Mouse (Mus musculus) megakaryocyte progenitor cell, adult 5-6 weeks (primary cell): Measurements from ENCODE around the gene Kcnab3. TPM values are rescaled to one million over a fixed set of nuclear protein-coding genes. Genes with fewer than 3 reads are reported as not detected.

Experiments
- ATAC-seq: replicated peaks from 2 replicates; pipeline ENCODE4 v1.8.0; 2016; ENCODE audit warnings: mild to moderate bottlenecking, moderate TSS enrichment, inconsistent platforms; ENCODE audit not compliant: poor library complexity
- total RNA-seq, 2 experiments: library from RNA; stranded (forward) in 1 of 2; stranded (reverse) in 1 of 2; fragments of 157-497, 149-512 nt in 1 of 2; fragments of 200-1000 nt in 1 of 2; gene quantifications; 2 replicates each; pipeline versions ENCODE4 v1.2.3 to v1.2.4; 2015 to 2017

The Kcnab3 gene
- total RNA-seq, 2 experiments from 2014 or later, result 0.07 TPM; not detected in 1

DNA sequence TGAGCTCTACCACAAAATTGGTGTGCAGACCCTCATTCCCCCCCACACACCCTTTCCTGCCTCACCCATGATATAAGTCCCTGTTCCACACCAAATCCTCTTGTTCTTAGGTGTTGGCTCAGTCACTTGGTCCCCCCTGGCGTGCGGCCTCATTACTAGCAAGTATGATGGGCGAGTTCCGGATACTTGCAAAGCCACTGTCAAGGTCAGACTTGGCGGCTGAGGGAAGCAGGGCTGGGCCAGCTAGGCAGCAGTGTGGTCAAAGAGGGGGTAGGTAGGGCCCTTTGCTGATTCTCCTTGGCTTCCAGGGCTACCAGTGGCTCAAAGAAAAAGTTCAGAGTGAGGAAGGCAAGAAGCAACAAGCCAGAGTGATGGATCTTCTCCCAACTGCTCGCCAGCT, 5.1 kb downstream of the Kcnab3 start:
- ATAC-seq, result no peak

GRCm38 (mm10) chr11:69331929-69332405, 5.9 kb downstream of the Kcnab3 start:
- ATAC-seq, result peak; percentile 60

DNA sequence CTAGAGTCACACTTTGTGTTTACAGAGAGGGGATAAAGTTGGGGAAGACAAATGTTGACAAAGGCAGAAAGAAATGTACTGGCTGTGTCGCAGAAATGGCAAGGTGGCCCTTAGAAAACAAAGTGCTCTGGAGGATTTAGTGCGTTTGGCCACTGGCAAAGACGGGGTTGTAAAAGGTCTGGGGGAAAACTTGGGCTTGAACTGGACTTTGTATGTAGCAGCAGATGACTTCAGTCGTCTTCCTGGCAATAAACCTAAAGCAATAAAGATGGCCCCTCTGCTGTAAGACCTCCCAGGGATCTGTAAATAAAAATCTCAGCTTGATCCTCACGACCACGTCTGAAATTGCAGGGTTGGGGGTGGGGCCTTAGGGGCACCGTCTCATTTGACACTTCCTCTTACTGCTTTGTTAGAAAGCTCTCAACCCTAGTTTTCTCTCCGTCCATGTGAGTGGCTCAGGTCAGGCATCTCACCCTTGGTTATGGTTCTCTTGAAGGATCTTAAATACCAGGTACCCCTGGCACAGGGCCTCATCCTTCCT, 6.7 kb downstream of the Kcnab3 start:
- ATAC-seq, result no peak

- peak; percentile 89 for ATAC-seq
Observed at GRCm38 (mm10) chr11:69333922-69334321, 7.9 kb downstream of the Kcnab3 start.

DNA sequence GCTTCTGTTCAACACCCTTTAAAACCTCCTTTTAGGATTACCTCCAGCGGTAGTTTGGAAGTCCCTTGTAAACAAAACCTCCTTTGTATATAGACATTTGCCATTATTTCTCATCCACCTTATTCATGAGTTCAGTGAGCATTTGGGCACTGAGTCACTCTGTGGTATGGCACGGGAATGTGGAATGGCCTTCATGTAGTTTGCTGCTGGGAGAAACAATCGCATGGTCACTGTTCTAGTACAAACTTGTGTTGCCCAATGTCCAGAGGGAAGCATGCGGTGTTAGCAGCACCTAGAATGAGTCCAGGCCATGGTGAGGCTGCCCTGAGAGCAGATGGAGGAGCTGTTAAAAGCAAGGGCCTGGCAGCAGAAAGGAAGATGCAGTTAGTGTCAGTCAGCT, 8.7 kb downstream of the Kcnab3 start:
- ATAC-seq, result no peak

DNA sequence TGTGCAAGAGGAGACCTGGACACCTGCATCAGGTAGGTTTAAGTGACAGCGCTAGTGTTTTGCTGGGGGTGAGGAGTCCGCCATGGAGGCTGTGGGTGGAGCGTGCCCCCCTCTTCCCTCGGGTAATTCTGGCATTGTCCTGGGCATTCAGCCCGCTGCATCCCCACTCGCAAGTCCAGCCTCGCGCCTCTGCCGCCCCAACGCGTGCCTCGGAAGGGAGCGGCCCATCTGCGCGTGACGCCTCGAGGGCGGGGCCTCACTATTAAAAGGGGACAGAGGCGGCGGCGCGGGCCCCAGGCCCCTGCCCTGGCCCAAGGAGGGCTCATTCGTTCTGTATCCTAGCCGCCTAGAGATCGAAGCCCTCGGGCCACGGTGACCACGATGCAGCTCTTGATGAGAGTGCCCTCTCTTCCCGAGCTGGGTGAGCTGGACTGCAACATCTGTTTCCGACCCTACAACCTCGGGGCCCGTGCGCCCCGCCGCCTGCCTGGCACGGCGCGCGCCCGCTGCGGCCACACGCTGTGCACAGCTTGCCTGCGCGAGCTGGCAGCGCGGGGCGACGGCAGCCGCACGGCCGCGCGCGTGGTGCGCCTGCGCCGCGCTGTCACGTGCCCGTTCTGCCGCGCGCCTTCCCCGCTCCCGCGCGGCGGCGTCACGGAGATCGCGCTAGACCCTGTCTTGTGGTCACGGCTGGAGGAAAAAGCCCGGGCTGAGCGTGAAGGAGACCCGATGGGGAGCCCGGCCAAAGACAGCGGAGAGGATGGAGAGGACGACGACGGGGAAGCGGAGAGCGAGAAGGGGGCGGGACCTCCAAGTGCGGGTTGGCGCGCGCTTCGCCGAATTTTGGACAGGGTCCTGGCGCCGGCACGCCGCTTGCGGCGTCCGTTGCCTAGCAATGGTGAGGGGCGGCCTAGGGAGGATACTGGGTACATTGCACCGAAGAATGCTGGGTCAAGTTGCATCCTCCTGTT, 14.4 kb downstream of the Kcnab3 start, which contains the start of gene Rnf227:
Gene Rnf227, plus strand, starts transcription at position 301 of the 971 bp plus-strand sequence.
- peak; percentile 55 for ATAC-seq

DNA sequence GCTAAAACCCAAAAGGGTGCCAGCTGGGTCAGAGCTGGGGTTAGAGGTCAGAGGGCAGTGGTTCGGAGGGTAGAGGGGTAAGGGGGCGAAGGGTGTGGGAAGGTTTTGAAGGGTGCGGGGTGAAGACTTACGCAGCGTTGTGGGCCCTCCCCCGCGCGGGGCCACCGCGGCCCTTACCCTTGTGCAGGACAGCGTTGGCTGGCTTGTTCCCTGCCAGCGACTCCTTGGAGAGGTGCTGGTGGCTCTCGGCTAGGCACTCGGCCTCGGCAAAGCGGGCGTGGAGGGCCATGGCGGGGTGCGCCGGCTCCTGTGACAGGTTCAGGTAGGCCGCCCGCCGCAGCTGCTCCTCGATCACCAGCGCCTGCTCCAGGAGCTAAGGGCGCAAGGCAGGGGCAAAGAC, 20.4 kb downstream of the Kcnab3 start:
- no peak for ATAC-seq

DNA sequence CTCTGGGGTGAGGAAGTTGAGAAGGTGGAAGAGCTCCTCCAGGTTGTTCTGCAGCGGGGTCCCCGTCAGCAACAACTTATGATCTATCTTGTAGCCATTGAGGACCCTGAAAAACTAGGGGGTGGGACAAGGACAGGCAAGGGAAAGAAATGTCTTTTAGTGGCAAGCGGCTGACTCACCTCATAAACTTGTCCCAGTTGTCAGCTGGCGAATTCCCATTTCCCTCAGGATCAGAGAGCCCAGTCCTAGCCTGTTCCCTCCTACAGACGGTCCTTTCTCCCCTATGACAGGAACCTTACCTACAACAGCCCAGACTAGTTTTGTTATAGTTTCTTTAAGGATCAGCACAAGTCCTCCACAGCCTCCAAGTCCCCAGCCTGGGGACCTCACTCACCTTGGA, 30.5 kb downstream of the Kcnab3 start:
- no peak for ATAC-seq

GRCm38 (mm10) chr11:69357690-69358089, 31.6 kb downstream of the Kcnab3 start:
- no peak for ATAC-seq

- no peak for ATAC-seq
Observed at GRCm38 (mm10) chr11:69362021-69362420, 36.0 kb downstream of the Kcnab3 start.

DNA sequence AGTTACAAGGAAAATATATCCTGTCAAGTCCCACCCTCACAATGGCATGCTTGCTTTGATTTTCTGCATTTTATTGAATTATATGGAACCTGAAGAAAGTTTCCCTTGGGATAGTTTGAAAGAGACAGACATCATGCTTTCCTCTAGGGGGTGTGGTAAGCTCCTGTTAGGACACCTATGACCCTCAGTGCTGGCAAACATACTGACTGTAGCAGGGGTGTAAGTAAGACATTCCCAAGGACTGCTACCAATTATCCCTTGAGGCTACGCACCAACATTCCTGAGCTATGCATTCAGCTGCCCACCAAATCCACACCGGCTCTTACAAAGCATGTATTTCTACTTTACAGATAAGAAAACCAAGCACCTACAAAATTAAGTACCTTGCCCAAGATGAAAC, 36.4 kb downstream of the Kcnab3 start:
- ATAC-seq, result no peak

GRCm38 (mm10) chr11:69364376-69364775, 38.3 kb downstream of the Kcnab3 start:
- ATAC-seq, result no peak

- peak; percentile 21 for ATAC-seq
Observed at GRCm38 (mm10) chr11:69364910-69365309, 38.9 kb downstream of the Kcnab3 start.

DNA sequence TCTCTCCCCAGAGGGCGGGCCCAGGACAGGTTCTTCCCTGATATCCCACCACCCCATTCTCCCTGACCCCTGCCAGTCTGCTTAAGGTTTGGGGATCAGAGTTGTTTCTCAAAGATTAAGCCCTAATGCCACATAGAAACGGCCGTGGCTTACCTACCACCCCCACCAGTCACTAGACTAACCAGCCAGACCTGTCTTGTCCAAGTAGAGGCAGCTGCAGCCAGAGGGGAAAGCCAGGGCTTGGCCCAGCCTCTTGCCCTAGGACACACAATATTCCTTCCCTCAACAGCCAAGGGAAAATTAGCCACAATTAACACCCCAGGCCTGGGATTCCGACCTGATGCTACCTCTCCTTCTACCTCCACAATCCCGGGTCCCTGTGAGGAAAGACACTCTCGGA, 39.7 kb downstream of the Kcnab3 start:
- ATAC-seq, result no peak

DNA sequence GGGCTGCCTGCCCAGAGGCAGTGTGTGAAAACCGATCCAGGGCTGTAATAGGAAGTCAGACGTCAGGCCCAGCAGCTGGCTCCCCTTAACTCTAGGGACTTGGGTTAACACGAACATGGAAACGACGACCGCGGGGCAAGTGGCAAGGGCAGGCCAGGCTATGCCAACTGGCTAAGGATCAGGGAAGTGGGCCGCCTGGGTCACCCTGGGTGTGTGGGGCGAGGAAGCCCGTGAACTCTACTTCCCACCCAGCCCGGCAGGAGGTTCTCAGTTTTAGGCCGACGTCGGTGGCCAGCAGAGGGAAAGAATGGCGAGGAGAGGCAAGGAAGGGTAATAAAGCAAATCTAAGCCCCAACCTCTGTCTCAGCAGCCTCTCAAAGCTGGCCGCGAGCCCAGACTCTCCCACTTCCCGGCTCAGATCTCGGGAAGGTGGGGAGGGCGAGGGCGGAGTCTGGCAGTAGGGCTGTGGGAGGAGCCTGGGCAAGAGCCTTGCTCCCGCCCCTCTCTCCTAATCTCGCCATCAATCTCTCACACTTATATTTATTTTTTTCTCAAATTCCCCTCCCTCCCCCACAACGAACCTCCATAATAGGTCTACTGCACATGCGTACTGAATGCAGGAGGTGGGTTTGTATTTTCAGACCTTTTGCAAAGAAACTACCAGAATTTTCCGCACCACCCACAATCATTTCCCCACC, 40.2 kb downstream of the Kcnab3 start:
- peak; percentile 86 for ATAC-seq

DNA sequence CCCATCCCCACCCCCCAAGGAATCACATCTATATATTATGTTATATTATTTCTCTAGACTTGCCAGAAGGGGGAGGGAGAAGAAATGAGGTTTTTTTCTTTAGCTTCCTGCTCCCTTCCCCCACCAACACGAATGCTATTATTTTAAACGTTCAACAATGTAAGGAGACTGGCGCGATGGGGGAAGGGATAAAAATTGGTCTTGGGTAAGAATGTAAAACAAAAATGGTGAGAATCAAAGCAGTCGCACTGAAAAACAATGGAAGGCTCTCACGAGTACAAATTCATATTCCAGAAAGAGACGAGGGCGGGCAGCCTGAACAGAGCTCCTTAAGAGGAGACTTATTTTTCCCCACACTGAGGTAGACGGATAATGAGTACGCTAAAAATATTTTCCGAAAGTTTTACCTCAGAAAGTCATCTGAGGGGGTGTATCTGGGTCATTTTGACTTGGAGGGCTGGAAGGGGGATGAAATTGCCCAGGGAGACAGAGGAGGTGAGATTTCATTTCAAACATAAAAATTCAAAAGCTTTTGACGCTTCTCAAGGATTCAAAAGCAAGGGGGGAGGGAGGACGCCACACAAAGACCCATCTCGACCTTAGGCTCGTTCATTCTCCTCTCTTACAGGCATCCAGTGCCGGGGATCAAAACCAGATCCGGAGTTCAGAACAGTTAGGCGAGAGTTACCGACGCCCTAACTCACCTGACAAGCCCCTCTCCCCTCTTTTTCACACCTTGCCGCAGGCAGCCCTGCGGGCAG, 41.0 kb downstream of the Kcnab3 start:
- ATAC-seq, result no peak; the same call in 1 of the 2 replicates

- ATAC-seq, result no peak
Observed at GRCm38 (mm10) chr11:69367616-69368355, 41.7 kb downstream of the Kcnab3 start.

DNA sequence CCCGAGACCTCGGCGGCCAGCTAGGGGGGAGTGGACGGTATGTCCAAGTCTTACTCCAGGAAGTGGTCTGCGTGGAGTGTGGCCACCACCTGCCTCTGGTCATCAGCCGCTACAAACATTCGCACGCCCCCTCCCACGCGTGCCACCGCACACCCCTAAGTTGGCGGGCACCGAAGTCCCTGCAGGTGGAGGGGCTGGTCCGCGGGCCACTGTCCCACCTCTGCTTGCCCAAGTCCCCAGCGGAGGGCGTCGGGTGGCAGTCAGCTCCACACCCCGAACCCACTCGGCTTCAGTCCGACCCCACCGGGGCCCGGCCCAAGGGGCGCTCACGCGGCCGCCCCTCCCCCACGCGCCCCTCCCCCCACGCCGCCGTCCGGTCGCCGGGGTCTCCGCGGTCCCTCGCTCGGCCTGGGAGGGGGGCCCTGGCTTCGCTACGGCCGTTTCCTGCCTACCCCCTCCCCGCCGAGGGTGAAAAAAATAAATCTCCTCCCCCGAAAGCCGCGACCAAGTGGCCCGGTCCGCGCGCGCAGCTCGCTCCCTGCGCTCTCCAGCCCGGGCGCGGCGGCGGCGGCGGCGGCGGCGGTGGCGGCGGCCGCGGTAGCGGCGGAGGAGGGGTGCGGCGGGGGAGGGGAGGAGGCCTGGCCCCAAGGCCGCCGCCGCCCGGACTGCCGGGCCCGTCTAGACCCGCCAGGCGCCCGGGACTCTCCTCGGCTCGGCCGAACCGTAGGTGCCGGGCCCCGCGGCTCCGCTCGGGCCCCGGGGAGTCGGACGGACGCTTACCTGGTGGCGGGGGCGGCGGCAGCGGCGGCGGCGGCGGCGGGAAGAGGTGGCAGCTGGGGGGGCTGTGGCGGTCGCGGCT, 42.5 kb downstream of the Kcnab3 start:
- no peak for ATAC-seq
